Mouse (Mus musculus) liver, embryonic 14.5 days (tissue): ENCODE measurements at regions not wholly inside any gene's neighbourhood (a gene's known extent, or its start where the extent isn't known, plus 50 kb on each side); places are given as distances from the start of the nearest gene placed in this dataset.

Experiments used
- ATAC-seq: fragments of 200-750 bp; cut with Nextera tagmentation; 2 replicates; pipeline ENCODE4 v1.8.0; 2017; ENCODE audit warnings: moderate number of reproducible peaks, mild to moderate bottlenecking, moderate library complexity; ENCODE audit not compliant: insufficient read depth
- DNase-seq, 3 experiments: peaks; one replicate each; pipeline ENCODE4 v3.0.0-alpha.2; 2012 to 2013; ENCODE audit warnings: low read depth in 3 of 3, low spot score in 3 of 3
- H3K27ac ChIP-seq: fragments of 300-500 bp; sonication (generic); 2 replicates; pipeline ENCODE4 v1.5.1; 2014; ENCODE audit warnings: moderate library complexity, mild to moderate bottlenecking, control low read depth, inconsistent platforms
- H3K27me3 ChIP-seq: fragments of 300-500 bp; sonication (generic); 2 replicates; pipeline ENCODE4 v1.6.1; 2014; ENCODE audit warnings: mild to moderate bottlenecking, low read length, moderate library complexity; ENCODE audit not compliant: control insufficient read depth, insufficient read depth
- H3K36me3 ChIP-seq: fragments of 300-500 bp; sonication (generic); replicated peaks from 2 replicates; pipeline ENCODE4 v1.6.1; 2014; ENCODE audit warnings: low read depth; ENCODE audit not compliant: control insufficient read depth, insufficient read depth
- H3K4me1 ChIP-seq, 2 experiments: fragments of 200-500 bp in 1 of 2; fragments of 300-500 bp in 1 of 2; sonication (generic) in 1 of 2; replicated peaks; 2 replicates each; pipeline ENCODE4 v1.6.1; 2012 to 2014; ENCODE audit warnings: antibody characterized with exemption in 1 of 2, inconsistent platforms in 1 of 2, low read length in 1 of 2; ENCODE audit not compliant: control insufficient read depth in 2 of 2, insufficient read depth in 2 of 2
- H3K4me2 ChIP-seq: fragments of 300-500 bp; sonication (generic); 2 replicates; pipeline ENCODE4 v1.6.1; 2014; ENCODE audit warnings: low read depth, mild to moderate bottlenecking, control low read depth, moderate library complexity
- H3K4me3 ChIP-seq, 2 experiments: fragments of 200-500 bp in 1 of 2; fragments of 300-500 bp in 1 of 2; sonication (generic) in 1 of 2; 2 replicates each; pipeline ENCODE4 v1.5.1; 2012 to 2014; ENCODE audit warnings: low read depth in 2 of 2, low read length in 2 of 2, mild to moderate bottlenecking in 2 of 2, control low read depth in 1 of 2, inconsistent platforms in 1 of 2, moderate library complexity in 1 of 2; ENCODE audit not compliant: insufficient read depth in 1 of 2
- H3K9ac ChIP-seq: fragments of 300-500 bp; sonication (generic); replicated peaks from 2 replicates; pipeline ENCODE4 v1.6.1; 2014; ENCODE audit warnings: mild to moderate bottlenecking, control low read depth, moderate library complexity
- H3K9me3 ChIP-seq: fragments of 300-500 bp; sonication (generic); 2 replicates; pipeline ENCODE4 v1.6.1; 2016; ENCODE audit warnings: low read length, mixed read lengths; ENCODE audit not compliant: control insufficient read depth
- CTCF ChIP-seq: IDR thresholded peaks from 2 replicates; pipeline ENCODE4 v1.5.1; 2016; ENCODE audit warnings: antibody characterized with exemption, low read depth, control low read depth
- EP300 ChIP-seq: IDR thresholded peaks from 2 replicates; pipeline ENCODE4 v1.6.1; 2016; ENCODE audit warnings: antibody characterized with exemption, low read depth
- WGBS: fragments of 180-500 bp; shearing (Covaris S2); extraction: QIAGEN DNeasy Blood & Tissue Kit; methylation state at CpG from one replicate; pipeline ENCODE4 v1.1.7; 2014; ENCODE audit not compliant: insufficient replicate concordance; 5-methylcytosine and 5-hydroxymethylcytosine counted together

DNA sequence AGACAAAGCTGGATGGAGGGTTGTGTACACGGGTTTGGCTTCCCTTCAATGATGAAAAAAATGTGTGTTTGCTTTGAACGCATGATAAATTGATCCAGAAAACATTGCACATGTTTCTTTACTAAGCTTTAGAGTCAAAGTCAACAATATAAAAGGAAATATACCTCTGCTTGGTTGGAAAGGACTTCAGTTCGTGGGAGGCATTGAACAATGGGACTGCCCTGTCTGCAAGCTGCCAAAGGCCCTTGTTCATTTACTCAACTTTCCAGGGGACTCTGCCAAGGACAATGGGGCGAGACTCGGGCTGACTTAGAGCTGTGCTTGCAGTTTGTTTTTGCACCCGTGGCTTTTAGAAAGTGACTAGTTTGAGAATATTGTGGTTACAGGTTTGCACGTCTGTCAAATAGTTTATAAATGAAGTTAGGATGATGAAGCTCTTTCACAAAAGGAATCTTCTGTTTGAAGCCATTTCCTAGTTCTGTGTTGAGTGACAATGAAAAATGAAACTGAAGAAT, 889.2 kb downstream of the Zfp704 start:
- Histone ChIP-seq H3K4me3 (no peak overlapping the region), H3K4me1 (peaks cover 4 to 12% of the 10 kb centered on the region in 2 experiments; a peak in 3 of 4 replicates), H3K36me3 (no peaks in the 10 kb centered on the region), H3K9me3 (no peaks in the 10 kb centered on the region), H3K27me3 (peaks cover 5% of the 10 kb centered on the region; the same call in 1 of the 2 replicates), H3K4me2 (no peak overlapping the region), H3K27ac (no peak overlapping the region), H3K9ac (no peak overlapping the region)
- ATAC-seq = no peak
- WGBS = 50% methylated on average over 7 of the region's 7 CpGs
- DNase-seq = no peak
- TF ChIP-seq EP300 = no peak
- TF ChIP-seq CTCF = no peak

GRCm38 (mm10) chr3:8718206-8718605, 891.7 kb downstream of the Zfp704 start:
- DNase-seq (no peak), ATAC-seq (no peak)
- WGBS = 22% methylated on average over 9 of the region's 9 CpGs
- H3K4me1 ChIP-seq = peaks cover 4 to 12% of the 10 kb centered on the region in 2 experiments; a peak in 3 of 4 replicates
- no peak overlapping the region for H3K4me2 ChIP-seq
- no peak for TF ChIP-seq EP300
- TF ChIP-seq CTCF = no peak
- H3K27ac ChIP-seq = no peak overlapping the region
- H3K4me3 ChIP-seq = no peak overlapping the region
- H3K9ac ChIP-seq = no peak overlapping the region
- no peaks in the 10 kb centered on the region for H3K9me3 ChIP-seq
- no peaks in the 10 kb centered on the region for H3K36me3 ChIP-seq
- H3K27me3 ChIP-seq = peaks cover 5% of the 10 kb centered on the region; the same call in 1 of the 2 replicates

GRCm38 (mm10) chr3:8717334-8717812, 892.5 kb downstream of the Zfp704 start:
- Histone ChIP-seq H3K36me3 (no peaks in the 10 kb centered on the region), H3K4me2 (peak overlapping the region; percentile 50), H3K9me3 (no peaks in the 10 kb centered on the region), H3K9ac (no peak overlapping the region), H3K4me3 (peak overlapping the region in 1 of 2 experiments; percentile 18; a peak in 1 of 4 replicates), H3K27me3 (peaks cover 5% of the 10 kb centered on the region; the same call in 1 of the 2 replicates), H3K4me1 (peaks cover 4 to 13% of the 10 kb centered on the region in 2 experiments; a peak in 3 of 4 replicates), H3K27ac (no peak overlapping the region)
- ATAC-seq = no peak
- 5% methylated on average over 18 of the region's 18 CpGs for WGBS
- no peak for DNase-seq
- no peak for TF ChIP-seq EP300
- no peak for TF ChIP-seq CTCF
